Mouse (Mus musculus) hindbrain, embryonic 10.5 days (tissue): ENCODE data around the gene Plod1. TPM values are rescaled to one million over a fixed set of nuclear protein-coding genes. Genes with fewer than 3 reads are reported as not detected.

Source experiments
- DNase-seq: peaks from one replicate; pipeline ENCODE4 v3.0.0-alpha.2; 2017; ENCODE audit warnings: low spot score
- H3K27ac ChIP-seq: fragments of 300-500 bp; sonication (generic); 2 replicates; pipeline ENCODE4 v1.5.1; 2016; ENCODE audit warnings: mild to moderate bottlenecking, moderate library complexity
- H3K27me3 ChIP-seq: fragments of 300-500 bp; sonication (generic); 2 replicates; pipeline ENCODE4 v1.6.1; 2016; ENCODE audit warnings: mild to moderate bottlenecking; ENCODE audit not compliant: poor library complexity, insufficient read depth, severe bottlenecking
- H3K36me3 ChIP-seq: fragments of 300-500 bp; sonication (generic); 2 replicates; pipeline ENCODE4 v1.6.1; 2016; ENCODE audit warnings: mild to moderate bottlenecking, moderate library complexity
- H3K4me1 ChIP-seq: fragments of 300-500 bp; sonication (generic); replicated peaks from 2 replicates; pipeline ENCODE4 v1.6.1; 2016; ENCODE audit warnings: mild to moderate bottlenecking
- H3K4me3 ChIP-seq: fragments of 300-500 bp; sonication (generic); 2 replicates; pipeline ENCODE4 v1.5.1; 2016; ENCODE audit warnings: mild to moderate bottlenecking, moderate library complexity
- H3K9me3 ChIP-seq: fragments of 300-500 bp; sonication (generic); 2 replicates; pipeline ENCODE4 v1.6.1; 2016; ENCODE audit warnings: mild to moderate bottlenecking, moderate library complexity
- WGBS: fragments of 180-500 bp; shearing (Covaris S2); methylation state at CpG from one replicate; pipeline ENCODE4 v1.1.7; 2016; 5-methylcytosine and 5-hydroxymethylcytosine counted together
- polyA plus RNA-seq: library from polyadenylated mRNA; unstranded; fragments of >200 nt; fragmentation: Nextera tagmentation; extraction: Ambion mirVana; gene quantifications from 2 replicates; pipeline ENCODE4 v1.2.1, GENCODE M21; 2016

Gene Plod1
- 30.5 and 31.2 TPM in 2 replicates for polyA plus RNA-seq

- DNase-seq, result peak; percentile 76
- Histone ChIP-seq H3K27ac (peak within 1 kb of the TSS; percentile 90), H3K27me3 (peaks cover 8% of the 10 kb centered on the region; the same call in 1 of the 2 replicates), H3K4me1 (peaks cover 54% of the 10 kb centered on the region), H3K9me3 (no peaks in the 10 kb centered on the region), H3K36me3 (peaks cover 3% of the 10 kb centered on the region; the same call in 1 of the 2 replicates), H3K4me3 (peak within 1 kb of the TSS; percentile 82)
- under 1% methylated on average over 51 of the region's 51 CpGs for WGBS
Observed at GRCm38 (mm10) chr4:147936331-147936954, at the start of gene Plod1. Plod1 (minus strand) TSS chr4:147936767.

- Histone ChIP-seq H3K4me1 (peaks cover 6% of the 10 kb centered on the region), H3K9me3 (no peaks in the 10 kb centered on the region), H3K4me3 (no peak within 1 kb of the TSS), H3K27me3 (no peaks in the 10 kb centered on the region), H3K27ac (no peak within 1 kb of the TSS; the same call in 1 of the 2 replicates), H3K36me3 (no peaks in the 10 kb centered on the region)
- 39% methylated on average over 20 of the region's 20 CpGs for WGBS
- peak; percentile 46 for DNase-seq
Observed at GRCm38 (mm10) chr4:147985205-147986132, 48.9 kb upstream of the Plod1 start, which contains the start of gene Nppb. Nppb (plus strand) TSS chr4:147985788.

GRCm38 (mm10) chr4:147979441-147979860, 42.9 kb upstream of the Plod1 start:
- no peaks in the 10 kb centered on the region for H3K4me1 ChIP-seq
- no peaks in the 10 kb centered on the region for H3K9me3 ChIP-seq
- H3K27me3 ChIP-seq, result no peaks in the 10 kb centered on the region
- H3K4me3 ChIP-seq, result no peak overlapping the region
- 77% methylated on average over 7 of the region's 7 CpGs for WGBS
- no peak overlapping the region for H3K27ac ChIP-seq
- DNase-seq, result no peak
- no peaks in the 10 kb centered on the region for H3K36me3 ChIP-seq

GRCm38 (mm10) chr4:147978391-147978790, 41.8 kb upstream of the Plod1 start:
- Histone ChIP-seq H3K9me3 (no peaks in the 10 kb centered on the region), H3K4me1 (no peaks in the 10 kb centered on the region), H3K4me3 (no peak overlapping the region), H3K27me3 (no peaks in the 10 kb centered on the region), H3K36me3 (no peaks in the 10 kb centered on the region), H3K27ac (no peak overlapping the region)
- WGBS, result 92% methylated on average over 6 of the region's 6 CpGs
- DNase-seq, result no peak

- Histone ChIP-seq H3K4me3 (no peak overlapping the region), H3K4me1 (no peaks in the 10 kb centered on the region), H3K27ac (no peak overlapping the region), H3K36me3 (no peaks in the 10 kb centered on the region), H3K27me3 (no peaks in the 10 kb centered on the region), H3K9me3 (no peaks in the 10 kb centered on the region)
- no peak for DNase-seq
- 79% methylated on average over 4 of the region's 4 CpGs for WGBS
Observed at GRCm38 (mm10) chr4:147977726-147978125, 41.2 kb upstream of the Plod1 start.

- Histone ChIP-seq H3K4me1 (no peaks in the 10 kb centered on the region), H3K27ac (no peak overlapping the region), H3K27me3 (no peaks in the 10 kb centered on the region), H3K36me3 (no peaks in the 10 kb centered on the region), H3K9me3 (no peaks in the 10 kb centered on the region), H3K4me3 (no peak overlapping the region)
- no peak for DNase-seq
- WGBS, result 78% methylated on average over 3 of the region's 3 CpGs
Observed at GRCm38 (mm10) chr4:147976237-147976636, 39.7 kb upstream of the Plod1 start.

- Histone ChIP-seq H3K4me1 (no peaks in the 10 kb centered on the region), H3K27me3 (no peaks in the 10 kb centered on the region), H3K27ac (no peak overlapping the region), H3K36me3 (no peaks in the 10 kb centered on the region), H3K9me3 (no peaks in the 10 kb centered on the region), H3K4me3 (no peak overlapping the region)
- 55% methylated on average over 9 of the region's 9 CpGs for whole genome bisulfite sequencing
- no peak for DNase-seq
Observed at GRCm38 (mm10) chr4:147969337-147969736, 32.8 kb upstream of the Plod1 start.

- Histone ChIP-seq H3K9me3 (no peaks in the 10 kb centered on the region), H3K4me1 (no peaks in the 10 kb centered on the region), H3K27ac (no peak overlapping the region), H3K4me3 (no peak overlapping the region), H3K27me3 (no peaks in the 10 kb centered on the region), H3K36me3 (no peaks in the 10 kb centered on the region)
- DNase-seq, result no peak
- WGBS, result 77% methylated on average over 2 of the region's 2 CpGs
Observed at GRCm38 (mm10) chr4:147968816-147969215, 32.2 kb upstream of the Plod1 start.

GRCm38 (mm10) chr4:147965712-147966111, 29.1 kb upstream of the Plod1 start:
- no peak for DNase-seq
- Histone ChIP-seq H3K4me1 (no peaks in the 10 kb centered on the region), H3K27me3 (no peaks in the 10 kb centered on the region), H3K27ac (no peak overlapping the region), H3K9me3 (no peaks in the 10 kb centered on the region), H3K36me3 (no peaks in the 10 kb centered on the region), H3K4me3 (no peak overlapping the region)
- 79% methylated on average over 7 of the region's 7 CpGs for WGBS

GRCm38 (mm10) chr4:147963623-147964022, 27.1 kb upstream of the Plod1 start:
- DNase-seq, result no peak
- Histone ChIP-seq H3K4me1 (0 out of 2 replicates have a peak, but pooled peaks cover 3% of the 10 kb centered on the region), H3K27ac (no peak overlapping the region), H3K27me3 (no peaks in the 10 kb centered on the region), H3K4me3 (no peak overlapping the region), H3K36me3 (no peaks in the 10 kb centered on the region), H3K9me3 (no peaks in the 10 kb centered on the region)
- WGBS, result 87% methylated on average over 15 of the region's 15 CpGs

GRCm38 (mm10) chr4:147962781-147963180, 26.2 kb upstream of the Plod1 start:
- H3K36me3 ChIP-seq, result no peaks in the 10 kb centered on the region
- H3K4me1 ChIP-seq, result 0 out of 2 replicates have a peak, but pooled peaks cover 3% of the 10 kb centered on the region
- 79% methylated on average over 6 of the region's 6 CpGs for WGBS
- no peak overlapping the region for H3K4me3 ChIP-seq
- H3K27me3 ChIP-seq, result no peaks in the 10 kb centered on the region
- H3K9me3 ChIP-seq, result no peaks in the 10 kb centered on the region
- no peak overlapping the region for H3K27ac ChIP-seq
- no peak for DNase-seq

GRCm38 (mm10) chr4:147959881-147960831, 23.6 kb upstream of the Plod1 start:
- WGBS, result 46% methylated on average over 6 of the region's 6 CpGs
- Histone ChIP-seq H3K4me1 (0 out of 2 replicates have a peak, but pooled peaks cover 3% of the 10 kb centered on the region), H3K4me3 (no peak overlapping the region), H3K36me3 (no peaks in the 10 kb centered on the region), H3K27me3 (no peaks in the 10 kb centered on the region), H3K27ac (no peak overlapping the region), H3K9me3 (no peaks in the 10 kb centered on the region)
- DNase-seq, result peak; percentile 74
